Mouse (Mus musculus): ENCODE results near the gene Metap2. TPM values are rescaled to one million over a fixed set of nuclear protein-coding genes. Genes with fewer than 3 reads are reported as not detected.
"Not testable (repeated sequence)": the region's sequence is repeated elsewhere in the genome, so short reads cannot be mapped to it uniquely, and the experiment has no call there.

The Metap2 gene
- total and polyA plus RNA-seq, 2 experiments from 2014 or later = 50.6 to 168 TPM

DNA sequence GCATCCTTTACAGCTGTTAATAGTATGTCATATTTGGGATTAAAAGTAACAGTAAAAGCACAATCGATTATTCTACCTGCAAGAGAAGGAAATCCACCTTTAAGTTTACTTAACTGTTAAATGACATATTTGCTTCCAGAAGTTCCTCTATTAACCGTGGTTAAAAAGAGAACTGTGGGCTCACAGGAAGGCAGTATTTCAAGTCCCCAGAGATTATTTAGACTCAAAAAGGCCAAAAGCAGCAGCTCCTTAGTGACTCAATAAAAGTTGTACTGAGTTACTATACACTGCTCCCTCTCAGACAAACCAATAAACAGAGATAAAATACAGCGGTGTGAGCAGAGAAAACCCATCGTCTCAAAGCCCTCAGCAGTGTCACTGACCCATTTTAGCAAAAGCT is 28.0 kb downstream of the Metap2 start:
- Histone ChIP-seq H3K4me1 (ENCODE audit: insufficient read depth, low read length) (no peaks in the 10 kb centered on the region), H3K36me3 (ENCODE audit: insufficient read depth, low read length) (peaks cover 45% of the 10 kb centered on the region), H3K27ac (ENCODE audit: low read depth, low read length) (no peak overlapping the region), H3K4me3 (ENCODE audit: low read depth, low read length) (no peak overlapping the region), H3K27me3 (ENCODE audit: insufficient read depth, low read length) (no peaks in the 10 kb centered on the region), H3K4me2 (ENCODE audit: low read depth, low read length, poor library complexity, severe bottlenecking) (no peak overlapping the region), H3K9ac (replicated peaks; ENCODE audit: low read length, poor library complexity, severe bottlenecking) (no peak overlapping the region), H3K9me3 (ENCODE audit: low read length) (no peaks in the 10 kb centered on the region)
- TF ChIP-seq CTCF (IDR thresholded peaks at IDR 0.05) = no peak
- DNase-seq (ENCODE audit: low spot score) (no peak), ATAC-seq (ENCODE audit: low FRiP score) (no peak)
- 91% methylated on average over 4 of the region's 4 CpGs for WGBS

DNA sequence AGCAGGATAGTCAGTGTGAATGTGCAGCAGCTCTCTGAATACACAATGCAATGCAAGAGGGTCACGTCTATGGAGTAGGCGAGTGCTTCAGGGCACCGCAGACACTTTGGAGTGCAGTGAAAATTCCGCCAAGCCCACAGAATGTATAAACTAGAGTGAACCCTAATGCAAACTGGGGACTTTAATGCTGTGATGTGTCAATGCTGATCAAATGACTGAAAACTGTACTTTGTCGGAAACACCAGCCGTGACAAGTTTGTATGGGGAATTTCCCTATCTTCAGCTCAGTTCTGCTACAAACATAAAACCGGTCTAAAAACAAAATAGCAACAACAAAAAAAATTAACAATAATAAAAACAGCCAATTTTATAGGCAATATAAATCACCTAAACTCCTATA is 28.5 kb downstream of the Metap2 start:
- Histone ChIP-seq H3K9me3 (ENCODE audit: low read length) (no peaks in the 10 kb centered on the region), H3K4me1 (ENCODE audit: insufficient read depth, low read length) (no peaks in the 10 kb centered on the region), H3K4me3 (ENCODE audit: low read depth, low read length) (no peak overlapping the region), H3K36me3 (ENCODE audit: insufficient read depth, low read length) (peaks cover 46% of the 10 kb centered on the region), H3K27ac (ENCODE audit: low read depth, low read length) (no peak overlapping the region), H3K9ac (replicated peaks; ENCODE audit: low read length, poor library complexity, severe bottlenecking) (no peak overlapping the region), H3K4me2 (ENCODE audit: low read depth, low read length, poor library complexity, severe bottlenecking) (no peak overlapping the region), H3K27me3 (ENCODE audit: insufficient read depth, low read length) (no peaks in the 10 kb centered on the region)
- DNase-seq (ENCODE audit: low spot score) = no peak
- WGBS = 96% methylated on average over 7 of the region's 7 CpGs
- TF ChIP-seq CTCF (IDR thresholded peaks at IDR 0.05) = no peak
- ATAC-seq (ENCODE audit: low FRiP score) = no peak

DNA sequence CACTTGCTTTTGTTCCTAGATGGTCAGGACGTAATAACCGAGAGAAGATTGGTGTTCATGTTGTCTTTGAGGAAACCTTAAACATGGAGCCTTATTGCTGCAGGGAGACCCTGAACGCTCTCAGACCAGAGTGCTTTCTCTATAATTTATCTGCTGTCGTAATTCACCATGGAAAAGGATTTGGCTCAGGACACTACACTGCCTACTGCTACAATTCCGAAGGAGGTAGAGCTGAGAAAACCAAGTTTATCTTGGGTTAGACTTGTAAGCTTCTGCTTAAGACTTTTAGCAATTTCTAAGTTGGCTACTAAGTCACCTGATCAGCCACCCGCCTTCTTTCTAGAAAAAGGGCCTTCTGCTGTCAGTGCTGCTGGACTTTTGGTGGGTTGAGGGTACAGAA is 40.8 kb downstream of the Metap2 start:
- Histone ChIP-seq H3K9me3 (ENCODE audit: low read length) (no peaks in the 10 kb centered on the region), H3K36me3 (ENCODE audit: insufficient read depth, low read length) (0 out of 2 replicates have a peak, but pooled peaks cover 4% of the 10 kb centered on the region), H3K27me3 (ENCODE audit: insufficient read depth, low read length) (no peaks in the 10 kb centered on the region), H3K27ac (ENCODE audit: low read depth, low read length) (no peak overlapping the region), H3K4me1 (ENCODE audit: insufficient read depth, low read length) (no peaks in the 10 kb centered on the region), H3K9ac (replicated peaks; ENCODE audit: low read length, poor library complexity, severe bottlenecking) (no peak overlapping the region), H3K4me2 (ENCODE audit: low read depth, low read length, poor library complexity, severe bottlenecking) (no peak overlapping the region), H3K4me3 (ENCODE audit: low read depth, low read length) (no peak overlapping the region)
- TF ChIP-seq CTCF (IDR thresholded peaks at IDR 0.05) = no peak
- WGBS = 87% methylated on average over 6 of the region's 6 CpGs
- DNase-seq (ENCODE audit: low spot score) (no peak), ATAC-seq (ENCODE audit: low FRiP score) (no peak)

DNA sequence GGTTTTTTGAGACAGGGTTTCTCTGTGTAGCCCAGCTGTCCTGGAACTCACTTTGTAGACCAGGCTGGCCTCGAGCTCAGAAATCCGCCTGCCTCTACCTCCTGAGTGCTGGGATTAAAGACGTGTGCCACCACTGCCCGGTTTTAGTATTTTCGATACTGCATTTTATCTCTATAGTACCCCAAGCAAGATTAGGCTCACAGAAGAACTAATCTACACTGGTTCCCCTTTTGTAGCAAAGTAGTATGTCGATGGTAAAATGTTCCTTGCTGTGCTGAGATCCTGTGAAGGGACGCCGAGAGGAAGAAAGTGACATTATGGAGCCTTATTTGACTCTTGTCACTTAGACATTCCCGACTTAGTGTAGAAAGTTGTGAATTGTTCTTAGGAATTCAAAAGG is 41.8 kb downstream of the Metap2 start:
- 87% methylated on average over 9 of the region's 9 CpGs for WGBS
- Histone ChIP-seq H3K36me3 (ENCODE audit: insufficient read depth, low read length) (0 out of 2 replicates have a peak, but pooled peaks cover 4% of the 10 kb centered on the region), H3K9me3 (ENCODE audit: low read length) (no peaks in the 10 kb centered on the region), H3K27me3 (ENCODE audit: insufficient read depth, low read length) (no peaks in the 10 kb centered on the region), H3K4me3 (ENCODE audit: low read depth, low read length) (no peak overlapping the region), H3K4me1 (ENCODE audit: insufficient read depth, low read length) (no peaks in the 10 kb centered on the region), H3K27ac (ENCODE audit: low read depth, low read length) (no peak overlapping the region), H3K4me2 (ENCODE audit: low read depth, low read length, poor library complexity, severe bottlenecking) (no peak overlapping the region), H3K9ac (replicated peaks; ENCODE audit: low read length, poor library complexity, severe bottlenecking) (no peak overlapping the region)
- ATAC-seq (ENCODE audit: low FRiP score) = no peak
- TF ChIP-seq CTCF (IDR thresholded peaks at IDR 0.05) = no peak
- DNase-seq (ENCODE audit: low spot score) = no peak

DNA sequence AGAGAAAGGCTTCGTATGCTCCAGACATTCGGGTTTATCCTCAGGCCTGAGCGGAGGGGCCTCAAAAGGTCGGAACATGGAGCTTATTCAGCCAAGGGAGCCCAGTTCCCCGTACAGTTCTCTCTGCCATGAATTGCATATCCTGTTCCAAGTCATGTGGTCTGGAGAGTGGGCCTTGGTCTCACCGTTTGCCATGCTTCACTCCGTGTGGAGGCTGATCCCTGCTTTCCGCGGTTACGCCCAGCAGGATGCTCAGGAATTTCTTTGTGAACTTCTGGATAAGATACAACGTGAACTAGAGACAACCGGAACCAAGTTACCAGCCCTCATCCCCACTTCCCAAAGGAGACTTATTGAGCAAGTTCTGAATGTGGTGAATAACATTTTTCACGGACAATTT is 50.2 kb downstream of the Metap2 start:
- TF ChIP-seq CTCF (IDR thresholded peaks at IDR 0.05) = no peak
- Histone ChIP-seq H3K9me3 (ENCODE audit: low read length) (no peaks in the 10 kb centered on the region), H3K27me3 (ENCODE audit: insufficient read depth, low read length) (no peaks in the 10 kb centered on the region), H3K27ac (ENCODE audit: low read depth, low read length) (no peak overlapping the region), H3K4me2 (ENCODE audit: low read depth, low read length, poor library complexity, severe bottlenecking) (no peak overlapping the region), H3K4me1 (ENCODE audit: insufficient read depth, low read length) (no peaks in the 10 kb centered on the region), H3K9ac (replicated peaks; ENCODE audit: low read length, poor library complexity, severe bottlenecking) (no peak overlapping the region), H3K36me3 (ENCODE audit: insufficient read depth, low read length) (no peaks in the 10 kb centered on the region), H3K4me3 (ENCODE audit: low read depth, low read length) (no peak overlapping the region)
- 92% methylated on average over 13 of the region's 13 CpGs for WGBS
- DNase-seq (ENCODE audit: low spot score) (no peak), ATAC-seq (ENCODE audit: low FRiP score) (no peak)

DNA sequence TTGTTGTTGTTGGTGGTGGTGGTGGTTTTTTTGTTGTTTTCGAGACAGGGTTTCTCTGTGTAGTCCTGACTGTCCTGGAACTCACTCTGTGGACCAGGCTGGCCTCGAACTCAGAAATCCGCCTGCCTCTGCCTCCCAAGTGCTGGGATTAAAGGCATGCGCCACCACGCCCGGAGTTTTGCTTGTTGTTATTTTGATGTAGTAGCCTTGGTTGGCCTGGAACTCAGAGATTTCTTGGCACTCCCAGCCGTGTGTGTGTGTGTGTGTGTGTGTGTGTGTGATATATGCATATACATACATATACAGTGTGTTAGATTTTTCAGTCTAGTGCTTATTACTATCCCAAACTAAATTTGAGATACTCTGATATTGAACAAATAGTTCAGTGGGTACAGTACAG is 61.8 kb downstream of the Metap2 start:
- not testable (repeated sequence) for DNase-seq (ENCODE audit: low spot score)

More for the DNA sequence above, 61.8 kb downstream of the Metap2 start:
- H3K4me1 ChIP-seq (ENCODE audit: insufficient read depth, low read length) = peaks cover 12% of the 10 kb centered on the region
- ATAC-seq (ENCODE audit: low FRiP score); H3K4me3 ChIP-seq (ENCODE audit: low read depth, low read length); H3K27ac ChIP-seq (ENCODE audit: low read depth, low read length); H3K36me3 ChIP-seq (ENCODE audit: insufficient read depth, low read length); H3K4me2 ChIP-seq (ENCODE audit: low read depth, low read length, poor library complexity, severe bottlenecking); H3K9ac ChIP-seq (replicated peaks; ENCODE audit: low read length, poor library complexity, severe bottlenecking); H3K9me3 ChIP-seq (ENCODE audit: low read length): not testable (repeated sequence)
- H3K27me3 ChIP-seq (ENCODE audit: insufficient read depth, low read length) = peaks cover 19% of the 10 kb centered on the region
- WGBS = 94% methylated on average over 7 of the region's 7 CpGs
